Mouse (Mus musculus) macrophage (primary cell): ENCODE measurements around the gene Aqp3. TPM values are rescaled to one million over a fixed set of nuclear protein-coding genes. Genes with fewer than 3 reads are reported as not detected.

Source experiments
- polyA plus RNA-seq: library from polyadenylated mRNA; stranded (reverse); fragments of 250-400 nt; gene quantifications from 3 replicates; pipeline ENCODE4 v1.2.4, GENCODE M21; 2018; ENCODE audit warnings: inconsistent platforms

Gene Aqp3
- polyA plus RNA-seq, 1 experiment from 2014 or later = not detected

Other genes with a start within 250 kb of the Aqp3 start
- 54.5 to 89.1 TPM (median 55.9 TPM) in 3 replicates for gene B4galt1, start 244.2 kb downstream of the Aqp3 start, polyA plus RNA-seq
- gene Spink4, start 178.1 kb downstream of the Aqp3 start, polyA plus RNA-seq = not detected in 3 replicates
- 163 to 229 TPM (median 217 TPM) in 3 replicates for gene Bag1, start 149.9 kb downstream of the Aqp3 start, polyA plus RNA-seq
- 121 to 130 TPM (median 127 TPM) in 3 replicates for gene Chmp5, start 149.8 kb downstream of the Aqp3 start, polyA plus RNA-seq
- gene Nfx1, start 127.3 kb downstream of the Aqp3 start, polyA plus RNA-seq = 29.4 to 34.2 TPM (median 32.2 TPM) in 3 replicates
- gene Aqp7, start 50.0 kb downstream of the Aqp3 start, polyA plus RNA-seq = not detected in 3 replicates
- 10.8 to 26.0 TPM (median 11.8 TPM) in 3 replicates for gene Nol6, start 26.3 kb upstream of the Aqp3 start, polyA plus RNA-seq
- 40.3 to 90.8 TPM (median 50.7 TPM) in 3 replicates for gene Ube2r2, start 37.6 kb upstream of the Aqp3 start, polyA plus RNA-seq
- gene Ubap2, start 177.0 kb upstream of the Aqp3 start, polyA plus RNA-seq = 22.7 to 69.9 TPM (median 33.5 TPM) in 3 replicates
- gene Dcaf12, start 216.7 kb upstream of the Aqp3 start, polyA plus RNA-seq = 21.0 to 43.0 TPM (median 38.5 TPM) in 3 replicates